Mouse (Mus musculus) megakaryocyte, embryonic 14.5 days (primary cell): ENCODE data around the gene AL607142.1. TPM values are rescaled to one million over a fixed set of nuclear protein-coding genes. Genes with fewer than 3 reads are reported as not detected.

ENCODE experiments used
- H3K27me3 ChIP-seq: replicated peaks from 2 replicates; pipeline ENCODE3; 2012; ENCODE audit warnings: inconsistent platforms
- H3K36me3 ChIP-seq: replicated peaks from 2 replicates; pipeline ENCODE3; 2012; ENCODE audit warnings: low read length, inconsistent platforms, mixed read lengths
- H3K4me1 ChIP-seq: 2 replicates; pipeline ENCODE4 v1.6.1; 2012; ENCODE audit warnings: inconsistent platforms
- H3K4me3 ChIP-seq: replicated peaks from 2 replicates; pipeline ENCODE3; 2012; ENCODE audit warnings: moderate library complexity, mild to moderate bottlenecking, inconsistent platforms
- H3K9me3 ChIP-seq: 2 replicates; pipeline ENCODE4 v1.6.1; 2012; ENCODE audit warnings: inconsistent platforms
- FLI1 ChIP-seq: IDR thresholded peaks from 2 replicates; pipeline ENCODE4 v1.6.1; 2012; ENCODE audit warnings: low read length, inconsistent platforms, mixed read lengths
- GATA1 ChIP-seq: IDR thresholded peaks from 3 replicates; pipeline ENCODE4 v1.6.1; 2012; ENCODE audit warnings: mixed read lengths, low read length, inconsistent platforms, borderline replicate concordance
- polyA plus RNA-seq: library from polyadenylated mRNA; stranded (reverse); fragments of >175 nt; gene quantifications from 2 replicates; pipeline ENCODE4 v1.2.3, GENCODE M21; 2012; ENCODE audit warnings: low replicate concordance; ENCODE audit not compliant: insufficient read depth

AL607142.1 gene
- polyA plus RNA-seq: not detected in 2 replicates

- Histone ChIP-seq H3K4me1 (no peaks in the 10 kb centered on the region), H3K4me3 (no peak within 1 kb of the TSS), H3K9me3 (no peaks in the 10 kb centered on the region), H3K36me3 (no peaks in the 10 kb centered on the region), H3K27me3 (peaks cover 79% of the 10 kb centered on the region)
- TF ChIP-seq GATA1: no peak
- no peak for TF ChIP-seq FLI1
Observed at GRCm38 (mm10) chr4:120064696-120065095, at the start of gene AL607142.1. AL607142.1 (plus strand) TSS chr4:120064996.

GRCm38 (mm10) chr4:120018426-120018825 is 46.4 kb upstream of the AL607142.1 start:
- Histone ChIP-seq H3K9me3 (no peaks in the 10 kb centered on the region), H3K4me3 (no peak overlapping the region), H3K36me3 (no peaks in the 10 kb centered on the region), H3K4me1 (peaks cover 3% of the 10 kb centered on the region; the same call in 1 of the 2 replicates), H3K27me3 (peaks cover 91% of the 10 kb centered on the region)
- no peak for TF ChIP-seq FLI1
- TF ChIP-seq GATA1: no peak

- Histone ChIP-seq H3K27me3 (peaks cover 88% of the 10 kb centered on the region), H3K9me3 (no peaks in the 10 kb centered on the region), H3K36me3 (no peaks in the 10 kb centered on the region), H3K4me1 (peaks cover 4% of the 10 kb centered on the region; the same call in 1 of the 2 replicates), H3K4me3 (no peak overlapping the region)
- no peak for TF ChIP-seq GATA1
- TF ChIP-seq FLI1: no peak
Observed at GRCm38 (mm10) chr4:120022392-120022791, 42.4 kb upstream of the AL607142.1 start.

DNA sequence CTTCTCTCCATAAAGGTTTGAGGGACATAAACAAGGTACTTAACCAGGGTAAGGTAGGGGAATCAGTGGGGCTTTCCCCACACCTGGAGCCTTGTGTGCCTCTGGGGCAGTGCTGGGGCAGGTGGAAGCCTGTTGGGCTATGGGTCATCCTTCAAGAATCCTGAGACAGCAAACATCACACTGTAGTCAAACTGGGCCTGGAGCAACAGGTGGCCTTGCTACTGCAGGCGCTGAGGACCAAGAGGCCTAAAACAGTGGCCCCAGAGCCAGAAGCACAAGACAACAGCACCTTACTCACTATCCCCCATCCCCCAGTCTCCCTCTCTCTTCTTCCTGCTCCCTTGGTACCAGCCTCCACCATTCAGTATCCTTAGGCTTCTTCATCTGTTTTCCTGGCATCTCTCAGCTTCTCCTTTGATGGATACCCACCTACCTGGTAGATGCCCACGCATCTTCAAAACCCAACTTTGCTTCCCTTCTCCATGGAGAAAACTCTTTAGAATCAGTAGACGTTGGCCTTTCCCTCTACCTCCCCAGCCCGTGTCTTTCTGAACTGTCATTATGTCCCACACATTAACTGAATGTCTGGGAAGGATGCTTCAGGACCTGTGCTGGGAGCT is 41.5 kb upstream of the AL607142.1 start:
- TF ChIP-seq FLI1 (no peak), GATA1 (no peak)
- H3K27me3 ChIP-seq: peaks cover 88% of the 10 kb centered on the region
- H3K9me3 ChIP-seq: no peaks in the 10 kb centered on the region
- H3K4me1 ChIP-seq: peaks cover 11% of the 10 kb centered on the region; the same call in 1 of the 2 replicates
- H3K36me3 ChIP-seq: no peaks in the 10 kb centered on the region
- H3K4me3 ChIP-seq: no peak overlapping the region

DNA sequence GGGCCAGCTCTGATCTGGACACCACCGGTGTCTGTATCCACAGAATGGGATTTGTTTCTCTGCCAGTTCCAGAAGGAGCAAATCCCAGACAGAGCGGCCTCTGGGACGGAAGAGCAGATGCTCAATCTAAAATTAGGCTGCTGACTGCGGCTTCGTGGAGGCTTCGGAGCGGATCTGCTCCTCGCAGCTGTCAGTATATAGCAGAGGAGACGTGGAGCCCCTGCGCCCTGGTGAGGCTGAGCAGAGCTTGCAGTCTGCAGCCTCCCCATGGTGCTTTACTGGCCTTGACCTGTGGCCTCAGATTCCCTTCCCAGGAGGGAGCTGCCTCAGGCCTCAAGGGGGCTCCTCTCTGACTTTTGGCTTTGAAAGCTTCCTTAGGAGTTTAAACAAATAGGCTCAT is 40.7 kb upstream of the AL607142.1 start:
- H3K4me3 ChIP-seq: no peak overlapping the region
- H3K36me3 ChIP-seq: no peaks in the 10 kb centered on the region
- peaks cover 88% of the 10 kb centered on the region for H3K27me3 ChIP-seq
- H3K9me3 ChIP-seq: no peaks in the 10 kb centered on the region
- peaks cover 11% of the 10 kb centered on the region; the same call in 1 of the 2 replicates for H3K4me1 ChIP-seq
- TF ChIP-seq FLI1: no peak
- TF ChIP-seq GATA1: no peak

DNA sequence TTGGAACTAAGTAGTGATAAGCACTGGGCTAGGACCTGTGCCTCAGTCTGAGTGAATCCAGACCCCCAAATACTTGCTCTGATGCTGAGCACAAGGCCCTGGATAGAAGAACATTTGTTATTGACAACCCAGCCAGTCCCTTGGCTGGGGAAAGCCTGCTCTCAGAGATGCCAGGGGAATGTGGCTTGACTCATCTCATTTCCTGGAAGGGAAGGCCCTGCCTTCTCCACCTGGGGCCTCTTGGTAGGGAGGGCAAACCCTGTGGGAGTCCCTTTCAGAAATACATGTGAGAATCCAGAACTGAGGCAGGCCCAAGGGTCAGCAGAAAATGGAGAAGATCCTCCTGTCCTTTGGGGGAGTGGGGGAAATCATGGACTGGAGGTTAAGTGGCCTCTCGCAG is 37.1 kb upstream of the AL607142.1 start:
- Histone ChIP-seq H3K4me3 (no peak overlapping the region), H3K9me3 (no peaks in the 10 kb centered on the region), H3K36me3 (no peaks in the 10 kb centered on the region), H3K27me3 (peaks cover 90% of the 10 kb centered on the region), H3K4me1 (peaks cover 32% of the 10 kb centered on the region)
- no peak for TF ChIP-seq GATA1
- no peak for TF ChIP-seq FLI1

- TF ChIP-seq GATA1: no peak
- TF ChIP-seq FLI1: no peak
- no peaks in the 10 kb centered on the region for H3K36me3 ChIP-seq
- no peak overlapping the region for H3K4me3 ChIP-seq
- peaks cover 53% of the 10 kb centered on the region for H3K4me1 ChIP-seq
- no peaks in the 10 kb centered on the region for H3K9me3 ChIP-seq
- peaks cover 94% of the 10 kb centered on the region for H3K27me3 ChIP-seq
Observed at GRCm38 (mm10) chr4:120029937-120030336, 34.9 kb upstream of the AL607142.1 start.

- Histone ChIP-seq H3K36me3 (no peaks in the 10 kb centered on the region), H3K9me3 (no peaks in the 10 kb centered on the region), H3K4me1 (peaks cover 51% of the 10 kb centered on the region), H3K27me3 (peaks cover 96% of the 10 kb centered on the region), H3K4me3 (peak overlapping the region; percentile 94)
- TF ChIP-seq GATA1: no peak
- TF ChIP-seq FLI1: no peak
Observed at GRCm38 (mm10) chr4:120032320-120032983, 32.3 kb upstream of the AL607142.1 start.

- peaks cover 96% of the 10 kb centered on the region for H3K27me3 ChIP-seq
Observed at GRCm38 (mm10) chr4:120032984-120033355, 31.8 kb upstream of the AL607142.1 start.

GRCm38 (mm10) chr4:120036294-120036693 is 28.5 kb upstream of the AL607142.1 start:
- H3K9me3 ChIP-seq: peaks cover 7% of the 10 kb centered on the region
- peaks cover 45% of the 10 kb centered on the region for H3K4me1 ChIP-seq
- TF ChIP-seq FLI1: no peak
- TF ChIP-seq GATA1: no peak
- H3K36me3 ChIP-seq: peaks cover 2% of the 10 kb centered on the region
- H3K4me3 ChIP-seq: no peak overlapping the region
- peaks cover 89% of the 10 kb centered on the region for H3K27me3 ChIP-seq

More at GRCm38 (mm10) chr4:120032984-120033355, 31.8 kb upstream of the AL607142.1 start:
- H3K36me3 ChIP-seq: no peaks in the 10 kb centered on the region
- peak overlapping the region; percentile 94 for H3K4me3 ChIP-seq
- H3K4me1 ChIP-seq: peaks cover 47% of the 10 kb centered on the region
- no peak for TF ChIP-seq FLI1
- TF ChIP-seq GATA1: no peak
- no peaks in the 10 kb centered on the region for H3K9me3 ChIP-seq

DNA sequence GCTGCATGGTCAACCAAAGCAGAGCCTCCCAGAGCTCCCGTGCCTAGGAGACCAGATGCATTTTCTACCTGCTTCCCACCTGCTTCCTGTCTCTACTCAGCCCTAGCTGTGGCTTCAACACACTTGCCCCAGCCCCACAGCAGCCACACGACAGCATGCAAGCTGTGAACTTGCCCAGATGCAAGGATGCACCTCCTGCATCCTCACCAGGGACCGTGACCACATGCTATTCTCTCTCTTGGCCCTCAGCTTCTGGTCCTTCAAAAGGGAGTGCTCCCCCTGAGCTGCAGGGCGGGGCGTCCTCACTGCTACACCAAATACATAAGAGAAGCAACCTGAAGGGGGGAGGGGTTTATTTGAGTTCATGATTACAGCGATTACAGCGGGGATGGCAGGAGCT is 27.8 kb upstream of the AL607142.1 start:
- Histone ChIP-seq H3K27me3 (peaks cover 82% of the 10 kb centered on the region), H3K4me3 (no peak overlapping the region), H3K4me1 (peaks cover 47% of the 10 kb centered on the region), H3K36me3 (peaks cover 2% of the 10 kb centered on the region), H3K9me3 (peaks cover 12% of the 10 kb centered on the region)
- TF ChIP-seq GATA1 (no peak), FLI1 (no peak)
